Mouse (Mus musculus): ENCODE measurements around the gene Adm2. TPM values are rescaled to one million over a fixed set of nuclear protein-coding genes. Genes with fewer than 3 reads are reported as not detected.
A peak's percentile ranks its signal among the peaks of the same experiment; 100 is the strongest.

The Adm2 gene
- not detected in 2 replicates for total RNA-seq (2014; rRNA removed)
- polyA plus RNA-seq (2015; fragmentation: Nextera tagmentation; extraction: Ambion mirVana), result not detected in 2 replicates

- Histone ChIP-seq H3K4me3 (ENCODE audit: low read depth, low read length) (no peak within 1 kb of the TSS), H3K27me3 (ENCODE audit: insufficient read depth, low read length) (peaks cover 6% of the 10 kb centered on the region; the same call in 1 of the 2 replicates), H3K9ac (no peak within 1 kb of the TSS), H3K4me1 (ENCODE audit: insufficient read depth) (no peaks in the 10 kb centered on the region), H3K9me3 (ENCODE audit: low read length) (no peaks in the 10 kb centered on the region), H3K27ac (ENCODE audit: low read depth, low read length) (no peak within 1 kb of the TSS), H3K36me3 (ENCODE audit: insufficient read depth) (no peaks in the 10 kb centered on the region), H3K4me2 (ENCODE audit: low read depth) (0 out of 2 replicates have a peak within 1 kb of the TSS, but pooled peaks have one; percentile 13)
- 9% methylated on average over 26 of the region's 26 CpGs for WGBS
- DNase-seq (no peak), ATAC-seq (no peak)
- TF ChIP-seq CTCF (IDR thresholded peaks at IDR 0.05; ENCODE audit: low read depth), result no peak
Measured at GRCm38 (mm10) chr15:89322670-89323522, at the start of gene Adm2. TSS of gene Adm2 (plus strand) at chr15:89322720.

DNA sequence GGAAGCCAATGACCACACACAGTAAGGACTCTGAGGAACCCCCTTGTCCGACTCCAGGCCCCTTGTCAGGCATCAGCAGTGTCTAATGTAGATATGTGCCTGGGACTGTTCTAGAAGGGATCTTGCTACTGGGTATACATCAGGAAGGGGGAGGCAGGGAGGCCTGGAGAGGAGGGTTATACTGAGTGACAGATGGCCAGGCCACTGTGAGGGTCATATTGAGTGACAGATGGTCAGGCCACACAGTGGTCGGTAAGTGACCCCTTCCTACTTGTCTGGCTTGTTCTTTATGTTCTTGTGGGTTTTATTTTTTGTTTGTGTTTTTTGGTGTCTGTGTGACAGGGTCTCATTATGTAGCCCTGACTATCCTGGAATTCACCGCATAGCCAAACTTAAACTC is 47.0 kb upstream of the Adm2 start:
- Histone ChIP-seq H3K27me3 (ENCODE audit: insufficient read depth, low read length) (no peaks in the 10 kb centered on the region), H3K4me3 (ENCODE audit: low read depth, low read length) (no peak overlapping the region), H3K27ac (ENCODE audit: low read depth, low read length) (no peak overlapping the region), H3K4me2 (ENCODE audit: low read depth) (no peak overlapping the region), H3K9ac (no peak overlapping the region), H3K9me3 (ENCODE audit: low read length) (no peaks in the 10 kb centered on the region), H3K4me1 (ENCODE audit: insufficient read depth) (no peaks in the 10 kb centered on the region), H3K36me3 (ENCODE audit: insufficient read depth) (peaks cover 81% of the 10 kb centered on the region)
- TF ChIP-seq CTCF (IDR thresholded peaks at IDR 0.05; ENCODE audit: low read depth), result no peak
- ATAC-seq (no peak), DNase-seq (no peak)
- WGBS, result 83% methylated on average over 3 of the region's 3 CpGs

- DNase-seq, result no peak
- Histone ChIP-seq H3K27ac (ENCODE audit: low read depth, low read length) (no peak overlapping the region), H3K9me3 (ENCODE audit: low read length) (no peaks in the 10 kb centered on the region), H3K4me1 (ENCODE audit: insufficient read depth) (no peaks in the 10 kb centered on the region), H3K9ac (no peak overlapping the region), H3K4me3 (ENCODE audit: low read depth, low read length) (no peak overlapping the region), H3K4me2 (ENCODE audit: low read depth) (no peak overlapping the region), H3K27me3 (ENCODE audit: insufficient read depth, low read length) (no peaks in the 10 kb centered on the region), H3K36me3 (ENCODE audit: insufficient read depth) (peaks cover 88% of the 10 kb centered on the region)
- 96% methylated on average over 4 of the region's 4 CpGs for WGBS
- no peak for TF ChIP-seq CTCF (IDR thresholded peaks at IDR 0.05; ENCODE audit: low read depth)
- no peak for ATAC-seq
Measured at GRCm38 (mm10) chr15:89277366-89277765, 45.2 kb upstream of the Adm2 start.

DNA sequence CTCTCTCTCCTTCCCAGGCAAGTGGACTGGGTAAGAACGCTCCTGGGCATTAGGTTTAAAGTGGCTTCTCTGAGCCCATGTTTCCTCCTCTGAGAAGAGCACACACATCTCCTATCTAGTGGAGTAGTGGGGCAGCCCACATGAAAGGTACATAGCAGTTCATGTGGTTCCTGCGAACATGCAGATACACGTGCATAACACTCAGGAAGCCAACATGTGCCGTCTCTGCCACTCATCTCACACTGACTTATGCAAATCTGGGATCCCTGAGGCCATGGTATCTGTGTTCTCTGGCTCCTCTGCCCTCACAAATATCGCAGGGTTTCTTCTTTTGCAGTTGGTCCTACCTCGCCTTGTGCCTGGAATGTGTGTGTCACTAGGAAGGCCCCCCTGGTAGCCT is 40.0 kb upstream of the Adm2 start:
- ATAC-seq (no peak), DNase-seq (no peak)
- no peak overlapping the region for H3K9ac ChIP-seq
- H3K27ac ChIP-seq (ENCODE audit: low read depth, low read length), result no peak overlapping the region
- TF ChIP-seq CTCF (IDR thresholded peaks at IDR 0.05; ENCODE audit: low read depth), result no peak
- H3K9me3 ChIP-seq (ENCODE audit: low read length), result no peaks in the 10 kb centered on the region
- 78% methylated on average over 6 of the region's 6 CpGs for WGBS
- H3K4me3 ChIP-seq (ENCODE audit: low read depth, low read length), result no peak overlapping the region
- no peak overlapping the region for H3K4me2 ChIP-seq (ENCODE audit: low read depth)
- peaks cover 90% of the 10 kb centered on the region for H3K36me3 ChIP-seq (ENCODE audit: insufficient read depth)
- no peaks in the 10 kb centered on the region for H3K27me3 ChIP-seq (ENCODE audit: insufficient read depth, low read length)
- no peaks in the 10 kb centered on the region for H3K4me1 ChIP-seq (ENCODE audit: insufficient read depth)

DNA sequence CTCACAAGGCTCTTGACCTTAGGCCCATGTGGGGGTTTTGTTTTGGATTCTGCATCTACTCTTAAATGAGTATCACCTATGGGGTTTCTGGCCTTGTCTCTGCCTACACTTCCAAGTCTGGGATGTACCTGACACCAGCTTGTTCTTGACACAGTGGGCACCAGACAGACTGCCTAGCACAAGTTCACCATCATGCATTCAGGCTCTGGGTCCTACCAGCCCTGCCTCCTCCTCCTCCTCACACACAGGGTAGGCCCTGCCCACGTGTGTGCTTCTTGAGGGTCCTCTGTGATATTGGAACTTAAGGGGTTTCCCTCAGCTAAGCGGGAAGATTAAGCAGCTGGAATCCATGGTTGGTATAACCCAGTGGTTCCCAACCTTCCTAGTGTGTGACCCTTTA is 38.4 kb upstream of the Adm2 start:
- TF ChIP-seq CTCF (IDR thresholded peaks at IDR 0.05; ENCODE audit: low read depth), result no peak
- ATAC-seq, result no peak
- DNase-seq, result no peak
- WGBS, result 86% methylated on average over 2 of the region's 2 CpGs
- no peak overlapping the region for H3K4me2 ChIP-seq (ENCODE audit: low read depth)
- no peaks in the 10 kb centered on the region for H3K4me1 ChIP-seq (ENCODE audit: insufficient read depth)
- H3K36me3 ChIP-seq (ENCODE audit: insufficient read depth), result peaks cover 90% of the 10 kb centered on the region
- no peaks in the 10 kb centered on the region for H3K27me3 ChIP-seq (ENCODE audit: insufficient read depth, low read length)
- no peak overlapping the region for H3K4me3 ChIP-seq (ENCODE audit: low read depth, low read length)
- no peak overlapping the region for H3K9ac ChIP-seq
- no peak overlapping the region for H3K27ac ChIP-seq (ENCODE audit: low read depth, low read length)
- H3K9me3 ChIP-seq (ENCODE audit: low read length), result no peaks in the 10 kb centered on the region

DNA sequence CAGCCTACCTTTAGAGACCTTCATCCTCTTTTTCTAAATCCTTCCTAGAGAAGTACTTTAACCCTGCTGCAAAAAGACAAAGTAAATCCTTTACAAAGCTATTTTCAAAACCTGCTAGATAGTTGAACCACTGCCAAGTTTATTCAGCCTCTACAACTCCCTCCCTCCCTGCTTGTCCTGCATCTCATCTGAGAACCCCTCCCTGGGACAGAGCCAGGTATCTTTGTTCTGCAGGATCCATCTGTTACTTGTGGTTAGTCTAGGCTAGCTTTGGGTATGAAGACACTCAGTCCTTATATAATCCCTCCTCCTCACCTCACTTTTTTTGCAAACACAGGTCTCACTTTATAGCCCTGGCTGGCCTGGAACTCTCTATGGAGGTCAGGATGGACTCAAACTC is 37.5 kb upstream of the Adm2 start:
- Histone ChIP-seq H3K9ac (no peak overlapping the region), H3K36me3 (ENCODE audit: insufficient read depth) (peaks cover 90% of the 10 kb centered on the region), H3K4me2 (ENCODE audit: low read depth) (no peak overlapping the region), H3K27ac (ENCODE audit: low read depth, low read length) (no peak overlapping the region), H3K9me3 (ENCODE audit: low read length) (no peaks in the 10 kb centered on the region), H3K4me1 (ENCODE audit: insufficient read depth) (no peaks in the 10 kb centered on the region), H3K27me3 (ENCODE audit: insufficient read depth, low read length) (no peaks in the 10 kb centered on the region), H3K4me3 (ENCODE audit: low read depth, low read length) (no peak overlapping the region)
- TF ChIP-seq CTCF (IDR thresholded peaks at IDR 0.05; ENCODE audit: low read depth), result no peak
- peak; percentile 19 for DNase-seq
- no peak for ATAC-seq

DNA sequence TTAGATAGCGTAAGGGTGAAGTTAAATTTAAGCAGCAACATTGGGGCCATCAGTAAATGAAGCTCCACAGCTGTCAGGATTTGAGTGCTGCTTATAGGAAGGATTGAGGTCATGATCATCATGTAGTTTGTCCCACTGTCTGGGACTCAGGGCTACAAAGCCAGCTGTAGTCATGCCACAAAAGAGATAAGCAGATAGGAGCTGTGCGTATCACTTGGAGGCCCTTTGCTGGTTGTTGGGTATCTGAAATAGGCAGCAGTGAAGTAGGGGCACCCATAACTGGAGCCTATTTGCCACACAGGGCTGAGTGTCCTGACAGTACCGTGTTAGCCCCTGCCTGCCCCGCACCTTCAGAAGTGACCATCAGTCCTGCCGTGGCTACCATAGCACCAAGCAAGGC is 37.0 kb upstream of the Adm2 start:
- DNase-seq (no peak), ATAC-seq (no peak)
- Histone ChIP-seq H3K27ac (ENCODE audit: low read depth, low read length) (no peak overlapping the region), H3K9ac (no peak overlapping the region), H3K36me3 (ENCODE audit: insufficient read depth) (peaks cover 88% of the 10 kb centered on the region), H3K27me3 (ENCODE audit: insufficient read depth, low read length) (no peaks in the 10 kb centered on the region), H3K4me1 (ENCODE audit: insufficient read depth) (no peaks in the 10 kb centered on the region), H3K4me3 (ENCODE audit: low read depth, low read length) (no peak overlapping the region), H3K4me2 (ENCODE audit: low read depth) (no peak overlapping the region), H3K9me3 (ENCODE audit: low read length) (no peaks in the 10 kb centered on the region)
- TF ChIP-seq CTCF (IDR thresholded peaks at IDR 0.05; ENCODE audit: low read depth), result no peak
- WGBS, result 96% methylated on average over 5 of the region's 5 CpGs

All from forebrain, postnatal 0 days (tissue).